Mouse (Mus musculus) embryo, embryonic 10 days (tissue): Measurements from ENCODE around the gene Zxdb.
A peak's percentile ranks its signal among the peaks of the same experiment; 100 is the strongest.
"Not testable (repeated sequence)": the region's sequence is repeated elsewhere in the genome, so short reads cannot be mapped to it uniquely, and the experiment has no call there.

ENCODE experiments used
- DNase-seq: peaks from one replicate; pipeline ENCODE4 v3.0.0-alpha.2; 2015; ENCODE audit warnings: low spot score

Gene Zxdb

GRCm38 (mm10) chrX:94724192-94724971, at the start of gene Zxdb:
TSS of gene Zxdb (plus strand) at chrX:94724569.
- not testable (repeated sequence) for DNase-seq

- DNase-seq: peak; percentile 34
Observed at GRCm38 (mm10) chrX:94674977-94675376, 49.4 kb upstream of the Zxdb start.

- not testable (repeated sequence) for DNase-seq
Observed at GRCm38 (mm10) chrX:94681581-94681980, 42.8 kb upstream of the Zxdb start.

GRCm38 (mm10) chrX:94689593-94689992, 34.8 kb upstream of the Zxdb start:
- DNase-seq: not testable (repeated sequence)

GRCm38 (mm10) chrX:94706676-94707075, 17.7 kb upstream of the Zxdb start:
- DNase-seq: not testable (repeated sequence)

GRCm38 (mm10) chrX:94709752-94710151, 14.6 kb upstream of the Zxdb start:
- not testable (repeated sequence) for DNase-seq

GRCm38 (mm10) chrX:94724972-94725569, 702 bp downstream of the Zxdb start:
- DNase-seq: not testable (repeated sequence)

- DNase-seq: not testable (repeated sequence)
Observed at GRCm38 (mm10) chrX:94725627-94726083, 1.3 kb downstream of the Zxdb start.

GRCm38 (mm10) chrX:94731596-94731995, 7.2 kb downstream of the Zxdb start:
- DNase-seq: no peak

- no peak for DNase-seq
Observed at GRCm38 (mm10) chrX:94753733-94754132, 29.4 kb downstream of the Zxdb start.

GRCm38 (mm10) chrX:94759959-94760358, 35.6 kb downstream of the Zxdb start:
- DNase-seq: no peak

- no peak for DNase-seq
Observed at GRCm38 (mm10) chrX:94773876-94774275, 49.5 kb downstream of the Zxdb start.
